ENCODE assay signal across 9 mouse cellular contexts in genomic region chr13:113031351-113031750, GRCm38 (mm10). TPM values are rescaled to one million over a fixed set of nuclear protein-coding genes. Genes with fewer than 3 reads are reported as not detected.
DNase-seq lines count a peak whose midpoint lies in the region; ATAC-seq and TF ChIP-seq lines count a peak whose summit lies in the region.
"Had no signal": no experiment of that assay in that cellular context is flagged by ENCODE, and none has a peak within 500 bp of the region (broad histone marks: within the 10 kb centered on the region; RNA-seq: fewer than 3 reads in every experiment).

No protein-coding gene starts in this region.

- peaks cover 73% of the 10 kb centered on the region for H3K27me3 ChIP-seq in heart, embryonic 12.5 days (replicated peaks)
- H3K27me3 ChIP-seq in forebrain, postnatal 0 days (ENCODE audit: insufficient read depth, low read length): no peaks in the 10 kb centered on the region
- H3K27me3 ChIP-seq in midbrain, embryonic 10.5 days (ENCODE audit: low read depth, poor library complexity, severe bottlenecking): peaks cover 78% of the 10 kb centered on the region

- WGBS in heart, embryonic 12.5 days: 2% methylated on average over 7 of the region's 7 CpGs
- WGBS in forebrain, postnatal 0 days: under 1% methylated on average over 7 of the region's 7 CpGs
- 3% methylated on average over 7 of the region's 7 CpGs for WGBS in midbrain, embryonic 10.5 days

- H3K36me3 ChIP-seq in heart, embryonic 12.5 days: no peaks in the 10 kb centered on the region
- no peaks in the 10 kb centered on the region for H3K36me3 ChIP-seq in forebrain, postnatal 0 days (ENCODE audit: insufficient read depth)
- no peaks in the 10 kb centered on the region for H3K36me3 ChIP-seq in midbrain, embryonic 10.5 days

- H3K4me2 ChIP-seq in heart, embryonic 12.5 days: peak overlapping the region; percentile 98
- H3K4me2 ChIP-seq in forebrain, postnatal 0 days (ENCODE audit: low read depth): peak overlapping the region; percentile 86

- no peak overlapping the region for H3K27ac ChIP-seq in heart, embryonic 12.5 days (ENCODE audit: poor library complexity, severe bottlenecking)
- 0 out of 2 replicates have a peak overlapping the region, but pooled peaks have one; percentile 87 for H3K27ac ChIP-seq in forebrain, postnatal 0 days (ENCODE audit: low read depth, low read length)
- H3K27ac ChIP-seq in midbrain, embryonic 10.5 days (replicated peaks): peak overlapping the region; percentile 89

- peak overlapping the region; percentile 60 for H3K4me3 ChIP-seq in heart, embryonic 12.5 days
- H3K4me3 ChIP-seq in forebrain, postnatal 0 days (ENCODE audit: low read depth, low read length): peak overlapping the region; percentile 67
- peak overlapping the region; percentile 65 for H3K4me3 ChIP-seq in midbrain, embryonic 10.5 days

- no peaks in the 10 kb centered on the region for H3K9me3 ChIP-seq in heart, embryonic 12.5 days (replicated peaks)
- no peaks in the 10 kb centered on the region for H3K9me3 ChIP-seq in forebrain, postnatal 0 days (ENCODE audit: low read length)
- no peaks in the 10 kb centered on the region for H3K9me3 ChIP-seq in midbrain, embryonic 10.5 days (replicated peaks)

- no peak for TF ChIP-seq CTCF in forebrain, postnatal 0 days (IDR thresholded peaks at IDR 0.05; ENCODE audit: low read depth)

- DNase-seq in heart, adult 9 months (ENCODE audit: low spot score in 2 of 2): no peak
- DNase-seq in ZHBTc4 (ENCODE audit: low read depth, low spot score): peak; percentile 12
- DNase-seq in forebrain, postnatal 0 days: peak; percentile 14
- no peak for DNase-seq in midbrain, embryonic 10.5 days (ENCODE audit: low spot score)
- no peak for DNase-seq in right cerebral cortex, postnatal 36 days (ENCODE audit: low spot score in 2 of 2)
- no peak for DNase-seq in yolk sac, embryonic 10.5 days (ENCODE audit: low spot score)
- no peak for DNase-seq in natural killer cell, adult 2 months (ENCODE audit: low spot score in 2 of 2)

- ATAC-seq in heart, embryonic 12.5 days (ENCODE audit: insufficient number of reproducible peaks, low FRiP score): no peak
- no peak for ATAC-seq in forebrain, postnatal 0 days

- H3K9ac ChIP-seq in heart, embryonic 12.5 days: peak overlapping the region; percentile 69
- peak overlapping the region; percentile 71 for H3K9ac ChIP-seq in forebrain, postnatal 0 days

- peaks cover 25% of the 10 kb centered on the region for H3K4me1 ChIP-seq in heart, embryonic 12.5 days (replicated peaks)
- peaks cover 10% of the 10 kb centered on the region; the same call in 1 of the 2 replicates for H3K4me1 ChIP-seq in forebrain, postnatal 0 days (ENCODE audit: insufficient read depth)
- H3K4me1 ChIP-seq in midbrain, embryonic 10.5 days: peaks cover 38% of the 10 kb centered on the region

RNA-seq across cellular contexts. Expression of gene Cdc20b, which starts 3.6 kb away (rescaled TPM):
- not detected in 2 replicates for polyA plus RNA-seq in heart, embryonic 12.5 days (2016; fragmentation: Nextera tagmentation; extraction: Ambion mirVana)
- 1.0 and 1.8 TPM in 2 replicates for total RNA-seq in forebrain, postnatal 0 days (2014; rRNA removed)
- 0.31 and 0.97 TPM in 2 replicates for polyA plus RNA-seq in forebrain, postnatal 0 days (2015; fragmentation: Nextera tagmentation; extraction: Ambion mirVana)
- 0.17 TPM in 1 of 2 replicates, not detected in the other for polyA plus RNA-seq in midbrain, embryonic 10.5 days (2016; fragmentation: Nextera tagmentation; extraction: Ambion mirVana)
- total RNA-seq: megakaryocyte, adult 5-6 weeks had no signal

RNA-seq across cellular contexts. Expression of gene Gpx8, which starts 14.9 kb away (rescaled TPM):
- polyA plus RNA-seq in heart, embryonic 12.5 days (2016; fragmentation: Nextera tagmentation; extraction: Ambion mirVana): 142 and 148 TPM in 2 replicates
- 27.3 and 28.3 TPM in 2 replicates for total RNA-seq in forebrain, postnatal 0 days (2014; rRNA removed)
- polyA plus RNA-seq in forebrain, postnatal 0 days (2015; fragmentation: Nextera tagmentation; extraction: Ambion mirVana): 41.7 and 47.6 TPM in 2 replicates
- polyA plus RNA-seq in midbrain, embryonic 10.5 days (2016; fragmentation: Nextera tagmentation; extraction: Ambion mirVana): 104 and 109 TPM in 2 replicates

RNA-seq across cellular contexts. Expression of gene Mcidas, which starts 37.7 kb away (rescaled TPM):
- not detected in 2 replicates for polyA plus RNA-seq in heart, embryonic 12.5 days (2016; fragmentation: Nextera tagmentation; extraction: Ambion mirVana)
- 0.85 and 1.8 TPM in 2 replicates for total RNA-seq in forebrain, postnatal 0 days (2014; rRNA removed)
- 0.75 and 1.9 TPM in 2 replicates for polyA plus RNA-seq in forebrain, postnatal 0 days (2015; fragmentation: Nextera tagmentation; extraction: Ambion mirVana)
- 0.25 TPM in 1 of 2 replicates, not detected in the other for polyA plus RNA-seq in midbrain, embryonic 10.5 days (2016; fragmentation: Nextera tagmentation; extraction: Ambion mirVana)
- total RNA-seq: megakaryocyte, adult 5-6 weeks had no signal

RNA-seq across cellular contexts. Expression of gene Ccno, which starts 43.7 kb away (rescaled TPM):
- 0.14 TPM in 1 of 2 replicates, not detected in the other for polyA plus RNA-seq in heart, embryonic 12.5 days (2016; fragmentation: Nextera tagmentation; extraction: Ambion mirVana)
- 3.0 and 6.8 TPM in 2 replicates for total RNA-seq in forebrain, postnatal 0 days (2014; rRNA removed)
- 2.6 and 3.3 TPM in 2 replicates for polyA plus RNA-seq in forebrain, postnatal 0 days (2015; fragmentation: Nextera tagmentation; extraction: Ambion mirVana)
- polyA plus RNA-seq in midbrain, embryonic 10.5 days (2016; fragmentation: Nextera tagmentation; extraction: Ambion mirVana): 0.21 and 0.79 TPM in 2 replicates

Comparison
In these comparisons a context has a peak if more than half of its experiments do, and no peak if none do; other contexts are left out.
1. DNase-seq: peak in ZHBTc4 (single experiment) and forebrain, postnatal 0 days (single experiment); none in heart, adult 9 months (0 of 2), midbrain, embryonic 10.5 days (single experiment), right cerebral cortex, postnatal 36 days (0 of 2), yolk sac, embryonic 10.5 days (single experiment) and natural killer cell, adult 2 months (0 of 2).
2. Peak in every context shown above with its lines, with median percentiles within 50 percentile points of each other: H3K4me3 ChIP-seq.